Mouse (Mus musculus) testis, adult 2 months (tissue): Measurements from ENCODE around the gene Tm7sf2. TPM values are rescaled to one million over a fixed set of nuclear protein-coding genes. Genes with fewer than 3 reads are reported as not detected.

Experiments
- H3K27ac ChIP-seq: fragments of 200-500 bp; 2 replicates; pipeline ENCODE4 v1.5.1; 2012; ENCODE audit warnings: low read depth, low read length; ENCODE audit not compliant: control insufficient read depth, insufficient read depth
- H3K27me3 ChIP-seq: fragments of 200-500 bp; 2 replicates; pipeline ENCODE4 v1.6.1; 2012; ENCODE audit warnings: mild to moderate bottlenecking, low read length, moderate library complexity; ENCODE audit not compliant: control insufficient read depth, insufficient read depth
- H3K36me3 ChIP-seq: fragments of 200-500 bp; 2 replicates; pipeline ENCODE4 v1.6.1; 2012; ENCODE audit warnings: mild to moderate bottlenecking, low read length; ENCODE audit not compliant: control insufficient read depth, insufficient read depth
- H3K4me1 ChIP-seq: fragments of 200-500 bp; 2 replicates; pipeline ENCODE4 v1.6.1; 2012; ENCODE audit warnings: low read length; ENCODE audit not compliant: control insufficient read depth, insufficient read depth
- H3K4me3 ChIP-seq: fragments of 200-500 bp; 2 replicates; pipeline ENCODE4 v1.5.1; 2012; ENCODE audit warnings: low read depth, mild to moderate bottlenecking, low read length, moderate library complexity, mixed read lengths; ENCODE audit not compliant: control insufficient read depth
- CTCF ChIP-seq: fragments of 200-500 bp; IDR thresholded peaks from 2 replicates; pipeline ENCODE4 v1.5.1; 2012; ENCODE audit warnings: low read depth, mild to moderate bottlenecking, inconsistent platforms, low read length, moderate library complexity; ENCODE audit not compliant: control insufficient read depth, insufficient read depth, insufficient replicate concordance
- POLR2A ChIP-seq: fragments of 200-500 bp; IDR thresholded peaks from 2 replicates; pipeline ENCODE4 v1.6.1; 2012; ENCODE audit warnings: low read depth, mild to moderate bottlenecking, inconsistent platforms, low read length, moderate library complexity; ENCODE audit not compliant: control insufficient read depth
- polyA plus RNA-seq: library from polyadenylated mRNA; depleted of rRNA; stranded (reverse); fragments of >200 nt; gene quantifications from 2 replicates; pipeline ENCODE4 v1.2.3, GENCODE M21; 2012; rRNA removed

The Tm7sf2 gene
- 26.0 and 26.5 TPM in 2 replicates for polyA plus RNA-seq

DNA sequence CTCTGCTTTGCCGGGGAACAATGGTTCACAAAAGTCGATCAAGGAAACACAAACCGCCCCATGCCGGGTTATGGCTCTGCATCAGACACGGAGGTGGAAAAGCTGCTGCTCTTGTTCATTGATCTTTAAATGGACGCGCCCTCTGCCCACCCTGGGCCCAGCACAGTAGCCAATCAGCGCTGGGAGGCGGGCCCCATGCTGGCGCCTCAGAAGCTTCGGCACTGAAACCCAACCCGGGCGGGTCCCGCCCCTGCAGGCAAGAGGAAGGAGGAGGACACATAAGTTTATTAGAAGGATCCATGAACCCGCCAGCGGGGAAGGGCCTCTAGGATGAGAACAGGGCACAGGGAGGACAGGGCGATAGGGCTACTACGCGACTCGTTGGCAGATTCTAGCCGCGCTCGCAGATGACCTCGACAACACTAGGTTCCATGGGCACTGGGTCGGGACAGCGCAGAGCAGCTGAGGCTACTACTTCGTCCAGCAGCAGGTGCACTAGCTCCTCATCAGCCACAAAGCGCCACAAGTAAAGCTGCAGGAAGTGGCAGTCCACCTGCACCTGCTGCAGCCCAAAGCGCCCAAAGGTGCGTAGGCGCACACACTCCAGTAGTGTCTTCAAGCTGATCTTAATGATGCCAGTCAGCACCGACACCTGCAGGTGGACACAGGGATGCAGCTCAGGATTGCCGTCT, at the start of gene Tm7sf2:
TSS of gene Tm7sf2 (minus strand) at position 650 of the 692 bp plus-strand sequence.
- H3K4me3 ChIP-seq: peak within 1 kb of the TSS; percentile 41

DNA sequence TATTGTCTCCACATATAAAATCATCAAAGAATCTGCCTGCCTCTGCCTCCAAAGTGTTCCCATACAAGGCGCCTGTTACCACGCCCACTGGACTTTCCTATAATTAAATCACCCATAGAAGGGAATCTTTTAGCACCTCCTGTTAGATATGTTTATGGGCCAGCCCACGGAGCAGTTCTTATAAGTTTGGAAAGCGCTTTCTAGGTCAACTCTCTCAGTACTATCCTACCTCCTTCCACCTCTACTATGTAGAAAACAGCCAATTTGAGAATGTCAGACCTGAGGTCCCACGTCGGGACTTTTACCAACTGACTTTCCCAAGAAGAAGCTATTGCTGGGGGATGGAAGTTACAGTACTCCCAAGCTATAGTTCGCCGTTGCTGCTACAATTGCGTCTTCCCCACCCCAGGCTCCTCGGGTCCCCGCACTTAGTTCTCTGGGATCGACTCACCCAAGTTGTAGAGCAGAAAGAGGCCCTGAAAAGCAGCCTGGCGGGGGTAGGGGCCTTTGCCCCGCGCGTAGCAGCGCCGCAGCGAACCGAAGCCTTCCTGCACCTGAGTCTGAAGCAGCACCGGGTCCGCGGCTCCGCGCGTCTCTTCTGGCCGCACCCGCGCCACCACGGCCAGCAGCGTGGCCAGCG, 49.3 kb upstream of the Tm7sf2 start:
- H3K27me3 ChIP-seq: no peaks in the 10 kb centered on the region
- TF ChIP-seq POLR2A (no peak), CTCF (no peak)
- H3K4me3 ChIP-seq: peak overlapping the region; percentile 83
- H3K36me3 ChIP-seq: no peaks in the 10 kb centered on the region; the same call in 1 of the 2 replicates
- peak overlapping the region; percentile 80 for H3K27ac ChIP-seq
- peaks cover 9% of the 10 kb centered on the region for H3K4me1 ChIP-seq

More for the DNA sequence above, at the start of gene Tm7sf2:
- H3K27me3 ChIP-seq: no peaks in the 10 kb centered on the region
- H3K36me3 ChIP-seq: no peaks in the 10 kb centered on the region
- peaks cover 20% of the 10 kb centered on the region for H3K4me1 ChIP-seq
- no peak within 1 kb of the TSS for H3K27ac ChIP-seq
- no peak for TF ChIP-seq POLR2A
- no peak for TF ChIP-seq CTCF

DNA sequence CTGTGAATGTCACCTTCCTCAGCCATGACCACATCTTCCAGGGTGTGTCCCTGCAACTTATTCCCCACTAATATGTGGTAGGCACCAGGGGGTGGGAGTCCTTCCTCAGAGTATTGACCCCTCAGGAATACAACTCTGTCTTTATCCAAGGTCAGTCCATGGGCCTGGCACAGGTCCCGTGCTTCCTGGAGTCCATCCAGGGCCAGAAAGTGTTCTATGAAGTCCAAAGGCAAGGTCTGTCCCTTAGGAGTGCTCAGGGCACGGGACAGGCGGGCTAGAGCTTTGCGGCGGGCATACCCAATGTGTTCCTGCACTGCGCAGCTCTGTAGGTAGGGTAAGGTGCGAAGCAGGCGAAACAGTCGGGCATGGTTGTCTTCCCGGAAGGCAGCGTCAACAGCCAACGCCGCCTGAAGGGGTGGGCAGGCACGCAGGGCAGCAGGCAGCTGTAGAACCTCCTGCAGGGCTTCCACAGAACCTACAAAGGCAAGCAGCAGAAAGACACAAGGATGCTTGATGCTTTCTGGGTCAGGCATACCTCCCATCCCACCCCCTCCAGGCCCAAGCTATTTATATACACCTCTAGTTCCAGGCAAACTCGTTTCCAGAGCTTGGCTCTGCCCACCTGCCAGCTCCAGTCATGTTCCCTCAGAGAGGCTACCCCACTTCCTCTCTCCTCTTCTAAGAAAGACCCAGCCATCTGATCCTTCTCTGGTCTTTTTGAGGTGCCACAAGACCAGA, 48.1 kb upstream of the Tm7sf2 start:
- Histone ChIP-seq H3K36me3 (no peaks in the 10 kb centered on the region; the same call in 1 of the 2 replicates), H3K27ac (no peak overlapping the region)

DNA sequence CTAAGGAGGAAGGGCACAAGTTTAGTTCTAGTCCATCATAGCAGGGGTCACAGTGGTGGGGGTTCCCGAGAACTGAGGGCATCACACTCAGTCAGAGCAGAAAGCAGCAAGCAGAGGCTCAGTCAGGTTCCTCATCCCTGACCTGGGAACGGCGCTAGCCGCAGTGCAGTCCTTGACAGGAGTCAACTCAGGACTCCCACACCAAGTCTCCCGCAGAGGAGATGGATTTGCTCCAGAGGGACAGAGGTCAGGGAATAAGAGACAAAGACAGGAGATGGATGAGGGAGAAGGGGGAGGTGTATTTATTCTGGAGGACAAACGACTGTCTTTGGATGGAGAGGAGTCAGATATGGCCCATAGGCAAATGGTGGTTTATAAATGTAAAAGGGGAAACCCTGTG, 44.9 kb upstream of the Tm7sf2 start:
- H3K4me3 ChIP-seq: no peak overlapping the region
- H3K27me3 ChIP-seq: no peaks in the 10 kb centered on the region
- TF ChIP-seq CTCF (no peak), POLR2A (no peak)
- no peaks in the 10 kb centered on the region; the same call in none of the 2 replicates for H3K4me1 ChIP-seq
- H3K36me3 ChIP-seq: no peaks in the 10 kb centered on the region; the same call in 1 of the 2 replicates
- no peak overlapping the region for H3K27ac ChIP-seq

More for the DNA sequence above, 48.1 kb upstream of the Tm7sf2 start:
- Histone ChIP-seq H3K4me3 (no peak overlapping the region; the same call in none of the 2 replicates), H3K4me1 (peaks cover 6% of the 10 kb centered on the region), H3K27me3 (no peaks in the 10 kb centered on the region)
- TF ChIP-seq CTCF (no peak), POLR2A (no peak)

DNA sequence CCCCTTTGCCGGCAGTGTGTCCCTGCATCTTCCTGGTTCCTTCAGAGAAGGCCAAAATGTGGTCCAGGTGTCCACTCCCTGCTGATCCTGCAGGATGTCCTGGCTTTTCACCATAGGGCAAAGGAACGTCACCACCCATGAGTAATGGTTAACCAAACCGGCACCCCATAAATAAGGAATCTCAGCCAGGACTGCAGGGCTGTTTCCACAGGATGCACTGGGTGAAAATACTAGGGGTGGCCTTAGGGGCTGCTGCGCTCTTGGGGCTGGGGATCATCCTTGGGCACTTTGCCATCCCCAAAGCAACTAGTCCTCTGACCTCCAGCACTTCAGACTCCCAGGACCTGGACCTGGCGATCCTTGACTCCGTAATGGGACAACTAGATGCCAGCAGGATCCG, 37.4 kb upstream of the Tm7sf2 start, which contains the start of gene Naaladl1:
TSS of gene Naaladl1 (plus strand) at position 197 of the 400 bp plus-strand sequence.
- Histone ChIP-seq H3K4me3 (no peak within 1 kb of the TSS), H3K27ac (no peak within 1 kb of the TSS), H3K36me3 (no peaks in the 10 kb centered on the region), H3K27me3 (no peaks in the 10 kb centered on the region), H3K4me1 (peaks cover 3% of the 10 kb centered on the region)
- no peak for TF ChIP-seq POLR2A
- no peak for TF ChIP-seq CTCF

DNA sequence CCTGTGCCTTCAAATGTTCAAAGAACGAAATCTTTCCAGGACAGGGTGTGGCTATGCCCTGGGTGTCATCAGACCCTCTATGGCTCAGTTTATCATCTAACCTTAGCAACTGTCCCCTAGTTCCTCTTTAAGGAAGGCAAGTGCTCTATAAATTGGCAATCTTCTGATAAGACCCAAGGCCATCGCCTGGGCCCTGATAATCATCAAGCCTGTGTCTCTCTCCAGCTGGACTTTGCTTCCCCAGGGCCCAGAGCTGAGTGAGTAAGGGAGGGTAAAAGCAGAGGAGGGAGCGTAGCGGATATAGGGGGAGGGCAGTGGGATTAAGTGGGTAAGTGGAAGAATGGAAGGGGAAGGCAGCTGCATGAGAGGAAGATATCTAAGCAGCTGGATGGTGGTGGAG, 36.3 kb upstream of the Tm7sf2 start:
- Histone ChIP-seq H3K4me3 (no peak overlapping the region), H3K27ac (no peak overlapping the region), H3K4me1 (peaks cover 3% of the 10 kb centered on the region), H3K36me3 (no peaks in the 10 kb centered on the region), H3K27me3 (no peaks in the 10 kb centered on the region)
- TF ChIP-seq CTCF (no peak), POLR2A (no peak)
